Mouse (Mus musculus) heart, adult 2 months (tissue): ENCODE measurements around the gene Arnt.

ENCODE experiments used
- CTCF ChIP-seq: fragments of 200-600 bp; IDR thresholded peaks from 2 replicates; pipeline ENCODE4 v1.8.1; 2022; ENCODE audit warnings: antibody characterized with exemption, mild to moderate bottlenecking, moderate library complexity
- POLR2A ChIP-seq: fragments of 200-500 bp; IDR thresholded peaks from 2 replicates; pipeline ENCODE4 v1.6.1; 2011; ENCODE audit warnings: mild to moderate bottlenecking, low read depth, low read length, control low read depth; ENCODE audit not compliant: insufficient read depth

DNA sequence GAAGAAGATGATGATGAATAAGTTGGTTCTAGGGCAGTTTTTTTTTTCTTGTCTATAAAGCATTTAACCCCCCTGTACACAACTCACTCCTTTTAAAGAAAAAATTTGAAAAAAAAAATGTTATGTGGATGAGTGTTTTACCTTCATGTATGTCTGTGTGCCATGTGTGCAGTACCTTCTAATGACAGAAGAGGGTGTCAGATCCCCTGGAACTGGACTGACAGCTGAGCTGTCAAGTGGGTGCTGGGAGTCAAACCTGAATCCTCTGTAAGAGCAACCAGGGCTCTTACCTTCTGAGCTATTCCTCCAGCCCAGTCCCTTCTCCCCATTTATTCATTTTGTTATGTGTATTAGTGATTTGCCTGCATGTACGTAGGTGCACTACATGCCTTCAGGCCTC lies 96.8 kb downstream of the Arnt start:
- no peak for TF ChIP-seq CTCF
- TF ChIP-seq POLR2A: no peak
